Mouse (Mus musculus) G1E (cell line): ENCODE results near the gene Schip1. TPM values are rescaled to one million over a fixed set of nuclear protein-coding genes. Genes with fewer than 3 reads are reported as not detected.

Experiments used
- ATAC-seq: 2 replicates; pipeline ENCODE4 v1.8.0; 2016; ENCODE audit warnings: mild to moderate bottlenecking; ENCODE audit not compliant: insufficient number of reproducible peaks, poor library complexity, low FRiP score, severe bottlenecking; ENCODE audit errors: extremely low read depth
- DNase-seq: peaks from one replicate; pipeline ENCODE4 v3.0.0; 2012; ENCODE audit warnings: low spot score
- H3K27me3 ChIP-seq: 2 replicates; pipeline ENCODE4 v1.6.1; 2012; ENCODE audit warnings: mild to moderate bottlenecking, low read length, inconsistent platforms; ENCODE audit not compliant: insufficient read depth
- H3K36me3 ChIP-seq: replicated peaks from 2 replicates; pipeline ENCODE3; 2012; ENCODE audit warnings: mild to moderate bottlenecking, inconsistent platforms
- H3K4me1 ChIP-seq: 2 replicates; pipeline ENCODE4 v1.6.1; 2012; ENCODE audit warnings: low read depth, low read length, inconsistent platforms, mixed read lengths; ENCODE audit not compliant: insufficient read depth
- H3K4me3 ChIP-seq: 2 replicates; pipeline ENCODE4 v1.5.1; 2012; ENCODE audit warnings: low read depth, mild to moderate bottlenecking, inconsistent platforms, low read length, moderate library complexity, mixed read lengths
- H3K9me3 ChIP-seq: replicated peaks from 2 replicates; pipeline ENCODE4 v1.6.1; 2012; ENCODE audit warnings: inconsistent platforms
- CTCF ChIP-seq: IDR thresholded peaks from 2 replicates; pipeline ENCODE4 v1.5.1; 2012; ENCODE audit warnings: low read depth, low read length, inconsistent platforms, mixed read lengths
- GATA1 ChIP-seq: IDR thresholded peaks from 2 replicates; pipeline ENCODE4 v1.6.1; 2012; ENCODE audit warnings: borderline replicate concordance, low read length, inconsistent platforms, mixed read lengths
- GATA2 ChIP-seq: IDR thresholded peaks from 2 replicates; pipeline ENCODE4 v1.6.1; 2012; ENCODE audit warnings: low read depth, low read length, inconsistent platforms, borderline replicate concordance
- POLR2AphosphoS5 ChIP-seq: IDR thresholded peaks from 2 replicates; pipeline ENCODE4 v1.6.1; 2012; ENCODE audit warnings: low read depth, low read length, inconsistent platforms; ENCODE audit not compliant: insufficient replicate concordance
- TAL1 ChIP-seq: conservative IDR thresholded peaks from 2 replicates; pipeline ENCODE4 v1.6.1; 2012; ENCODE audit warnings: low read depth, low read length, inconsistent platforms, mixed read lengths
- polyA plus RNA-seq: library from polyadenylated mRNA; stranded (reverse); fragments of >175 nt; gene quantifications from 2 replicates; pipeline ENCODE4 v1.2.3, GENCODE M21; 2012
- total RNA-seq, 2 experiments: library from RNA; stranded (forward) in 1 of 2; stranded (reverse) in 1 of 2; fragments of 200-1000 nt in 1 of 2; fragments of >200 nt in 1 of 2; fragmentation: Nextera tagmentation in 1 of 2; gene quantifications; 2 replicates each; pipeline ENCODE4 v1.2.3; 2014 to 2017

The Schip1 gene
- total and polyA plus RNA-seq, 3 experiments: 0.16 TPM; not detected in 2

DNA sequence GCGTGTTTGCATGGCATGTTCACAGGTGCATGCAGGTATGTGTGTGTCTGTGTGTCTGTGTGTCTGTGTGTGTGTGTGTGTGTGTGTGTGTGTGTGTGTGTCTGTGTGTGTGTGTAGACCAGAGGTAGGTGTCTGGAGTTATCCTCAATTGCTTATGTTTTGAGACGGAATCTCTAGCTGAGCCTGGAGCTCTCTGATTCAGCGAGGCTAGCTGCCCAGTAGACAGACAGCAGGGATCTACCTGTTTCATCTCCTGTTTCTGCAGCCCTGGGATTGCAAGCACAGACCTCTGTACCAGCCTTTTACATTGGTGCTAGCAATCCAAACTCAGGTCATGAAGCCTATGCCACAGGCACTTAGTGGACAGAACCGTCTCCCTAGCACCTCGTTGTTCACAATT lies 363.5 kb downstream of the Schip1 start:
- no peaks in the 10 kb centered on the region for H3K27me3 ChIP-seq
- ATAC-seq: no peak
- no peaks in the 10 kb centered on the region for H3K4me1 ChIP-seq
- TF ChIP-seq TAL1 (no peak), GATA1 (no peak), CTCF (no peak), POLR2AphosphoS5 (no peak), GATA2 (no peak)
- no peaks in the 10 kb centered on the region for H3K36me3 ChIP-seq
- H3K9me3 ChIP-seq: peaks cover 39% of the 10 kb centered on the region
- no peak for DNase-seq
- H3K4me3 ChIP-seq: no peak overlapping the region

DNA sequence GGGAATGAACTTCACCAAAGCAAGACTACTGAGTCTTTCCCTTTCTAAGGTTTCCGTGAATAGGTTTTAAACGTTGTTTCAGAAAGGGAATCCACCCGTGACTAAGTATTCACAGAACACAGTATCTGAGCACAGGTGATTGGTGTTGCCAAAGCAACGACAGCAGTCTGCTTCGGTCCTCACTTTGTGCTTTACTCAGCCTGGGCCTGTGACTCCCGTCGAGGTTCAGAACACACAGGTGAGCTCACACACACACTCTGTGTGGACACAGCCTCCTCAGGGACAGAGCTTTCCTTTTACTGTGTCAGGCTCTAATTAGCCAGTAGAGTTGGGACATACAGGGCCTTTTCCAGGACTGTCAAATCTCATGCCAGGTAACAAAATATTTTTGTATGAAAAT lies 369.8 kb downstream of the Schip1 start:
- Histone ChIP-seq H3K4me1 (no peaks in the 10 kb centered on the region), H3K36me3 (no peaks in the 10 kb centered on the region), H3K9me3 (peaks cover 22% of the 10 kb centered on the region), H3K4me3 (no peak overlapping the region), H3K27me3 (no peaks in the 10 kb centered on the region)
- no peak for DNase-seq
- ATAC-seq: no peak
- no peak for TF ChIP-seq TAL1
- no peak for TF ChIP-seq CTCF
- no peak for TF ChIP-seq GATA2
- no peak for TF ChIP-seq GATA1
- TF ChIP-seq POLR2AphosphoS5: no peak

DNA sequence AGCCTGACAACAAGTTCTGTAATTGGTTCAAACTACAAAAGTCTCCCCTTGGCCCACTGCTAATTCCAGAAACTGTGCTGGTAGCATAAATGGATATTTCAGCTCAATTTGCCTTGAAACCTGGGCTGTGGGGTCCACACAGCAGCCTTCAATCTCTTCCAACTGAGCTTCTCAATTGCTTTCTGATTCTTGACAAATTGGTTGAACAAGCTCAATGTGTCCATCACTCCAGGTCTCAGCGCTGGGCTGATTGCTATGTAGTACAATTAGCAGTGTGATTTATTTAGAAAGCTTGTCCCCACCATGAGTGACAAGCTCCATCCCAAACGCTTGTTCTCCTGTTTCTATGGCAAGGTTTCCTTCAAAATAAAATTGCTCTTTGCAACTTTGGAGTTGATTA lies 370.3 kb downstream of the Schip1 start:
- peaks cover 20% of the 10 kb centered on the region for H3K9me3 ChIP-seq
- no peak for DNase-seq
- H3K4me3 ChIP-seq: no peak overlapping the region
- H3K4me1 ChIP-seq: no peaks in the 10 kb centered on the region
- H3K27me3 ChIP-seq: no peaks in the 10 kb centered on the region
- no peak for ATAC-seq
- TF ChIP-seq GATA1: no peak
- no peak for TF ChIP-seq CTCF
- TF ChIP-seq GATA2: no peak
- no peak for TF ChIP-seq TAL1
- TF ChIP-seq POLR2AphosphoS5: no peak
- no peaks in the 10 kb centered on the region for H3K36me3 ChIP-seq

DNA sequence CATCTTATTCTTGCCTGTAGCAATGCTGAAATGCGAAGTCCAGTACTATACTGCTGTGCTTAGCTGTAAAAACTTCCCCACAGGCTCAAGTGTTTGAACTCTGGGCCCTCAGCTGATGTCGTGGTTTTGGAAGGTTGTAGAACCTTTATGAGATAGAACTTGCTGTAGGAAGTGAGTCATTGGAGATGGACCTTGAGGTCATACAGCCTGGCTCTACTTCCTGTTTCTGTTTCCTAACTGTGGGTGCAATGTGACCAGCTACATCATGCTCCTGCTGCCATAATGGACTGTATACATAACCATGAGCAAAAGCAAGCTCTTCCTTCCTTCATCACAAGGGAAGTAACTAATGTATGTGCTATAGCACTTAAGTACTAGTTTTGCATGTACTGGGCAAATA lies 383.9 kb downstream of the Schip1 start:
- Histone ChIP-seq H3K9me3 (peaks cover 4% of the 10 kb centered on the region), H3K27me3 (no peaks in the 10 kb centered on the region), H3K4me1 (no peaks in the 10 kb centered on the region), H3K4me3 (no peak overlapping the region), H3K36me3 (no peaks in the 10 kb centered on the region)
- TF ChIP-seq GATA1 (no peak), POLR2AphosphoS5 (no peak), CTCF (no peak), GATA2 (no peak), TAL1 (no peak)
- ATAC-seq: no peak
- no peak for DNase-seq

DNA sequence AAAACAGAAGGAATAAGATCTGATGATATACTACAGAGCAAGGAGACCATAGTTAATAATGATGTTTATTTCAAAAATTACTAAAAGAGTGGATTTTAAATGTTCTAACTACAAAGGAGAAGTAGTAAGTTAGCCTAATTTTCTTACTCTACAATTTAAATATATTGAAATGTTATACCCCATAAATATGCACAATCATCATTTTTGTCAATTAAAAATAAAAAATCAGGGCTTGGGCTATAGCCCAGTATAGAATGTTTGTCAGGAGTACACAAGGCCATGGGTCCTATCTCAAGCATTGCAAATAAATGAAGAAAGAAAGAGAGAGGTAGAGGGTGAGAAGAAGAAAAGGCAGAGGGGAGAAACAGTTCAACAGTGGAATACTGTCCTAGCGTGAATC lies 387.0 kb downstream of the Schip1 start:
- no peaks in the 10 kb centered on the region for H3K36me3 ChIP-seq
- ATAC-seq: no peak
- H3K27me3 ChIP-seq: no peaks in the 10 kb centered on the region
- TF ChIP-seq GATA1 (no peak), CTCF (no peak), POLR2AphosphoS5 (no peak), GATA2 (no peak), TAL1 (no peak)
- H3K9me3 ChIP-seq: peaks cover 4% of the 10 kb centered on the region; the same call in 1 of the 2 replicates
- no peak for DNase-seq
- no peak overlapping the region for H3K4me3 ChIP-seq
- no peaks in the 10 kb centered on the region for H3K4me1 ChIP-seq

DNA sequence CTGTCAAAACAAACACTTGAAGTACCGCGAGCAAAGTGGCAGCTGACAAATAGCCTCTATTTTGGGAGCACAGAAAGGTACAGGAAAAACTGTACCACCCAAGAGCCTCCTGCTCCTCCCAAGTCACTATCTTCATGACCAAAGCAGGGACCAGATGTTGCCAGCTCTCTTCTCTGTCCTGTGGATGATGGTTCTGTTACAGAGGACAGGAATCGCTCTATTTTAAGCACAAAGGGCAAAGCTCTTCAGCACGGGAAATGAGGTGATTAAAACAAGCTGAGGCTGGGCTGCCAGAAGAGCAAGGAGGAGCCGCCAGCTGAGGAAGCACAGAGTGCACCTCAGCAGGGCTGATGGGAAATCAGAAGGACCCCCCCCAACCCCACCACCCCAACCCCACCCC lies 388.7 kb downstream of the Schip1 start:
- no peaks in the 10 kb centered on the region for H3K36me3 ChIP-seq
- DNase-seq: no peak
- no peaks in the 10 kb centered on the region for H3K4me1 ChIP-seq
- TF ChIP-seq TAL1: no peak
- TF ChIP-seq POLR2AphosphoS5: no peak
- TF ChIP-seq GATA2: no peak
- no peak for TF ChIP-seq GATA1
- no peak for TF ChIP-seq CTCF
- H3K4me3 ChIP-seq: no peak overlapping the region
- peaks cover 7% of the 10 kb centered on the region for H3K9me3 ChIP-seq
- ATAC-seq: no peak
- H3K27me3 ChIP-seq: no peaks in the 10 kb centered on the region
